Mouse (Mus musculus) limb, embryonic 10.5 days (tissue): ENCODE measurements around the gene Trnau1ap. TPM values are rescaled to one million over a fixed set of nuclear protein-coding genes. Genes with fewer than 3 reads are reported as not detected.

ENCODE experiments used
- DNase-seq: peaks from one replicate; pipeline ENCODE4 v3.0.0-alpha.2; 2017; ENCODE audit warnings: low spot score
- H3K27ac ChIP-seq: fragments of 300-500 bp; sonication (generic); 2 replicates; pipeline ENCODE4 v1.5.1; 2016; ENCODE audit warnings: mild to moderate bottlenecking
- H3K27me3 ChIP-seq: fragments of 300-500 bp; sonication (generic); 2 replicates; pipeline ENCODE4 v1.6.1; 2016; ENCODE audit warnings: low read depth, mild to moderate bottlenecking; ENCODE audit not compliant: poor library complexity, severe bottlenecking
- H3K36me3 ChIP-seq: fragments of 300-500 bp; sonication (generic); 2 replicates; pipeline ENCODE4 v1.6.1; 2016; ENCODE audit warnings: mild to moderate bottlenecking, moderate library complexity
- H3K4me1 ChIP-seq: fragments of 300-500 bp; sonication (generic); 2 replicates; pipeline ENCODE4 v1.6.1; 2016
- H3K4me3 ChIP-seq: fragments of 300-500 bp; sonication (generic); 2 replicates; pipeline ENCODE4 v1.5.1; 2016; ENCODE audit warnings: mild to moderate bottlenecking, moderate library complexity
- H3K9me3 ChIP-seq: fragments of 300-500 bp; sonication (generic); replicated peaks from 2 replicates; pipeline ENCODE4 v1.6.1; 2016; ENCODE audit warnings: mild to moderate bottlenecking
- WGBS: fragments of 180-500 bp; shearing (Covaris S2); methylation state at CpG from one replicate; pipeline ENCODE4 v1.1.7; 2016; 5-methylcytosine and 5-hydroxymethylcytosine counted together
- polyA plus RNA-seq: library from polyadenylated mRNA; unstranded; fragments of >200 nt; fragmentation: Nextera tagmentation; extraction: Ambion mirVana; gene quantifications from 2 replicates; pipeline ENCODE4 v1.2.1, GENCODE M21; 2016

The Trnau1ap gene
- polyA plus RNA-seq, 1 experiment from 2014 or later: 90.1 TPM

DNA sequence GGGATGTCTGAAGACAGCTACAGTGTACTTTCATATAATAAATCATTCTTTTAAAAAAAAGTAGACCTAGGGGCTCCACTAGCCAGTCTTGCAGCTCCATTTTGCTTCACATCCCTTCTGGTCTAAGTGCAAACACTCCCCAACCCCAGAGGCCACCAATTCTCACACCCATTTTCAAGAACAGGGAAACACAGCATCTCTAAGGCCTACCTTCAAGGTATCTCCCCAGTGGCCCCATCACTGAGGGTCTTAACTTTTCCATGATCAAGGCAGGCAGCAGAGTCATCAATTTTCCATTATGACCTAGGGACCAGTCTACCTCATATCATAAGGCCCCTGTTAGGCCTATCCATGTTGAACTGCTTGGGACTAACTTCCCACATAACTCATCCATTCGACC is 22.1 kb upstream of the Trnau1ap start:
- H3K9me3 ChIP-seq: no peaks in the 10 kb centered on the region
- H3K36me3 ChIP-seq: peaks cover 40% of the 10 kb centered on the region
- no peak for DNase-seq
- no peak overlapping the region for H3K27ac ChIP-seq
- 40% methylated on average over 1 of the region's 1 CpGs for WGBS
- H3K4me3 ChIP-seq: peak overlapping the region; percentile 88
- H3K27me3 ChIP-seq: no peaks in the 10 kb centered on the region
- peaks cover 20% of the 10 kb centered on the region for H3K4me1 ChIP-seq

DNA sequence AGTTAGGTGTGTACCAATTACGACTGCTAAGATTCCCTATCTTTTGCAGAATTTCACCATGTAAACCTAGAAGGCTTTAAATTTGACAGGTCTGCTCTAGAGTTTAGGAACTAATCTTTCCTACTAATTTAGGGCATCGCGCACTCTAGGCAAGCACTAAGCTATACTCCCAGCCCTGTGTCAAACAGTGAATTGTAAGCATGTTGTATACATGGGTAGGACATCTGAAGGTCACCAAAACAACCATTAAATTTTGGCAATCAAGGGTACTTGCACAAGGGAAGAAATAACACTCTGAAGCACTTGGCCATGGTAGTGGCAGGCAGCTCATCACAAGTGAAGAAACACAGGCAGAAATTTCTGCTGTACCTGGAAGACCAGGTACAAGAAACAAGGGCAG is 21.5 kb upstream of the Trnau1ap start:
- peaks cover 17% of the 10 kb centered on the region for H3K4me1 ChIP-seq
- H3K36me3 ChIP-seq: peaks cover 34% of the 10 kb centered on the region
- DNase-seq: no peak
- no peaks in the 10 kb centered on the region for H3K27me3 ChIP-seq
- H3K27ac ChIP-seq: no peak overlapping the region
- 64% methylated on average over 3 of the region's 3 CpGs for WGBS
- peak overlapping the region; percentile 88; the same call in 1 of the 2 replicates for H3K4me3 ChIP-seq
- no peaks in the 10 kb centered on the region for H3K9me3 ChIP-seq

DNA sequence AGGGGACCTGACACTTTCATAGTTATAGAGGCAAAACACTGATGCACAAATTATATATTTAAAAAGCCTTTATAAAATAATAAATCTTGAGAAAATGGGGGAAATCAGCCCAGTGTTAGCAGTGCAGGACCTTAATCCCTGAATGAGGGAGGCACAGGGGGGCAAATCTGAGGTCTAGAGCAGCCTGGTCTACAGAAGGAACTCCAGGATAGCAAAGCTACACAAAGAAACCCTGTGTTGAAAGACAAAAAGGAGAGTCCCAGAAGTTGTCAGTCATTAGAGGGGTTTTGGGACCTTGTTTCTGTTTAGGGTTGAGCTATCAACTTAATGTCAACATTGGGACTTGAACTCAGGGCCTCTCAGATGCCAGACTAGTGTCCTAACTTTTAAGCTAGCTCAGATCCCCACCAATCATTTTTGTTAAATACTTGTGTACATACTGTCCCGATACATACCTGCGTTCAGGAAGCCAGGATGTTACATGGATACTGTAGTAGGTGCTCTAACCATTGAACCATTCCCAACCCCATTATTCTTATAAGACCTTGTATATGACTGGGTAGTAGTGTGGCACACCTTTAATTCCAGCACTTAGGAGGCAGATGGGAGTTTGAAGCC is 20.9 kb upstream of the Trnau1ap start:
- no peaks in the 10 kb centered on the region for H3K9me3 ChIP-seq
- no peak overlapping the region for H3K27ac ChIP-seq
- H3K4me3 ChIP-seq: no peak overlapping the region
- peaks cover 17% of the 10 kb centered on the region for H3K4me1 ChIP-seq
- peaks cover 34% of the 10 kb centered on the region for H3K36me3 ChIP-seq
- WGBS: 34% methylated on average over 2 of the region's 2 CpGs
- DNase-seq: no peak
- H3K27me3 ChIP-seq: no peaks in the 10 kb centered on the region

DNA sequence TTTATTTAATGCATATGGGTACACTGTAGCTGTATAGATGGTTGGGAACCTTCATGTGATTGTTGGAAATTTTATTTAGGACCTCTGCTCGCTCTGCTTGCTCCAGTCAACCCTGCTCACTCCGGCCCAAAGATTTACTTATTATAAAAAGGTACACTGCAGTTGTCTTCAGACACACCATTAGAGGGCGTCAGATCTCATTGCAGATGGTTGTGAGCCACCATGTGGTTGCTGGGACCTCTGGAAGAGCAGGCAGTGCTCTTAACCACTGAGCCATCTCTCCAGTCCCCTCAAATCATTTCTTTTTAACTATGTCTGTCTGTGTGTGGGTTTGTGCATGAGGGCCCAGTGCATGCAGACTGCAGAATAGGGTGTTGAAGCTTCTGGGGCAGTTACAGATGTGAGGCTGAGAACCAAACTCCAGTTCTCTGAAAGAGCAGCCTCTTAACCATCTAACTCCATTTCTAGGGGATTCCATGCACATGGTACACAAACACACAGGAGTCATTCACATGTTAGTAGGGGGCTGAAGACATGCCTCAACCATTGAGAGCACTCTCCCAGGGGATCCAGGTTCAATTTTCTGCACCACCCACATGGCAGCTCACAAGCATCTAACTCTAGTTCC is 20.3 kb upstream of the Trnau1ap start:
- H3K9me3 ChIP-seq: no peaks in the 10 kb centered on the region
- H3K27me3 ChIP-seq: no peaks in the 10 kb centered on the region
- peaks cover 34% of the 10 kb centered on the region for H3K36me3 ChIP-seq
- H3K4me1 ChIP-seq: peaks cover 20% of the 10 kb centered on the region
- H3K4me3 ChIP-seq: no peak overlapping the region
- DNase-seq: no peak
- no peak overlapping the region for H3K27ac ChIP-seq
- WGBS: 55% methylated on average over 3 of the region's 3 CpGs

DNA sequence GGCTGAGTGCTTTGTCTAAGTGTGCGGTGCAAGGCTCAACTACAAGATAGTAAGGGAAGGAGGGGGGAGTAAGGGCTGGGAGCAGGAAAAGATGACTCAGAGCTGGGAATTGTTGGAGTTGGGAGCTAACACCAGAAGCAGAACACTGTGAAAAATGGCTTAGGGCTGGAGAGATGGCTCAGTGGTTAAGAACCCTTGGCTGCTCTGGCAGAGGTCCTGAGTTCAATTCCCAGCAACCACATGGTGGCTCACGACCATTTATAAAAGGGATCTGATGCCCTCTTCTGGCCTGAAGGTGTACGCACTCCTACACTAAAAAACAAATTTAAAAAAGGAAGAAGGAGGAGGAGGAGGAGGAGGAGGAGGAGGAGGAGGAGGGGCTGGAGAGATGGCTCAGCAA is 17.3 kb upstream of the Trnau1ap start:
- H3K4me3 ChIP-seq: no peak overlapping the region
- no peaks in the 10 kb centered on the region for H3K27me3 ChIP-seq
- H3K36me3 ChIP-seq: peaks cover 39% of the 10 kb centered on the region
- 53% methylated on average over 3 of the region's 3 CpGs for WGBS
- no peak for DNase-seq
- H3K9me3 ChIP-seq: no peaks in the 10 kb centered on the region
- peaks cover 31% of the 10 kb centered on the region for H3K4me1 ChIP-seq
- H3K27ac ChIP-seq: no peak overlapping the region

DNA sequence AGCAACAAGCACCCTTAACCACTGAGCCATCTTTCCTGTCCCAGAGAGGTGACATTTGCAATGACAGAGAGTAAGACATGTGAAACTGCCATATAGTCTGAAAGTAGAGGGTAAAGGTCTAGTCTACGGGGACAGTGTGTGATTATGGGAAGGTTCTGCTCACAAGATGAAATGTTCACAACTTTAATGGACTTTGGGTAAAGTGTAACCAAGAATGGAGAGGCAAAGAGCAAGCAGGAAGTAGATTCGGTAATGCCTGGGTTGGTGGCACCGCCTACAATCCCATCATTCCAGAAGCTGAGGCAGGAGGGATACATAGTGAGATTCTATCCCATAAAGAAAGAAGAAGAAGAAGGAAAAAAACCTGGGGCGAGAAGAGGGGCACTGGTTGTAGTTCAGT is 16.9 kb upstream of the Trnau1ap start:
- no peak for DNase-seq
- H3K4me3 ChIP-seq: no peak overlapping the region
- H3K9me3 ChIP-seq: no peaks in the 10 kb centered on the region
- 78% methylated on average over 4 of the region's 4 CpGs for WGBS
- no peaks in the 10 kb centered on the region for H3K27me3 ChIP-seq
- H3K4me1 ChIP-seq: peaks cover 27% of the 10 kb centered on the region
- H3K27ac ChIP-seq: no peak overlapping the region
- H3K36me3 ChIP-seq: peaks cover 39% of the 10 kb centered on the region

DNA sequence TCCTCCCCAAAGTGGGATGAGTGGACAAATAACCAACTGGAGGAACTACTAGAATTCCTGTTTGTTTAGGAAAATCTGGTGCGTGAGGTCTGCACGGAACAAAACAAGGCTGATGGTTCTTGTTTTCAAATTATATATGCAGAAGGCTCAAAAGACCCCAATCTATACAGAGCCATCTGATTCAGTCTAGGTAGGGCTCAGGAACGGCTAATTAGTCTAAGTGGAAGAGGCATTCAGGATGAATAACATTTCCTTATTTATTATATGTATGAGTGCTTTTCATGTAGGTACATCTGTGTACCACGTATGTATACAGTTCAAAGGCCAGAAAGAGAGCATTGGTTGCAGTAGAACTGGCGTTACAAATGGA is 16.5 kb upstream of the Trnau1ap start:
- H3K27ac ChIP-seq: peak overlapping the region; percentile 97; the same call in 1 of the 2 replicates
- peaks cover 25% of the 10 kb centered on the region for H3K4me1 ChIP-seq
- H3K27me3 ChIP-seq: no peaks in the 10 kb centered on the region
- DNase-seq: no peak
- WGBS: 48% methylated on average over 5 of the region's 5 CpGs
- H3K4me3 ChIP-seq: peak overlapping the region; percentile 94
- peaks cover 39% of the 10 kb centered on the region for H3K36me3 ChIP-seq
- H3K9me3 ChIP-seq: no peaks in the 10 kb centered on the region

DNA sequence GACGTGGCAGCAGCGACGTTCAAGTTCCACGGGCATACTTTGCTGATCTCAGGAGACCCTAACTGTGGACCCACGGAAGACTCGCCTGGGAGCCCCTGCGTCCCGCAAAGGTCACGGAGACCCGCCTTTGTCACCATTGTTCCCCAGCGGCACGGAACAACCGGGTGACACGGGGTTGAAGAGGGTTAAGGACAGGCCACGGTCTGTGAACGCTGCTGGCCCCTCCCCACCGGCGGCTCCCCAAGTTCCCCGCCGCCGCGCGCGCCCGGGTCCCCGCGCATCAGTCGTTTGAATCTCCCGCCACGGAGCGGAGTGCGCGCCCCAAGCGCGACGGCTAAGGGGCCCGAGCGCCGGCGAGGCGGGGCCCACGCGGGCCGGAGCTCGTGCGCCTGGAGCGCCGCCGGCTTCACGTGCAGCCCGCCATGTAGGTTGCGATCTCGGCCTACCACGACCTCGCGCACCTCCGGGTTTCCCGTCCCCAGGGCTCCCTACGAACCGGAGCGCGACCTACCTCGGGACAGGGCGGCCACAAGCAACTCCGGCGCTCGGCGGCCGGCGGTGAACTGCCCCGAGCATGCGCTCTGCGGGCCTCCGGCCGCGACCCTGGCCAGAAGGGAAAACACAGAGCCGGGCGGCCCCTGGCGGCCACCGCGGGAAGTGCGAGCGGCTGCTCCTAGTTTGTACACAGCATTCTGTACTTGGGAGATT is 16.0 kb upstream of the Trnau1ap start:
- H3K27me3 ChIP-seq: no peaks in the 10 kb centered on the region
- peak overlapping the region; percentile 97 for H3K27ac ChIP-seq
- H3K9me3 ChIP-seq: no peaks in the 10 kb centered on the region
- H3K36me3 ChIP-seq: peaks cover 40% of the 10 kb centered on the region
- peak overlapping the region; percentile 94 for H3K4me3 ChIP-seq
- WGBS: under 1% methylated on average over 83 of the region's 83 CpGs
- peak; percentile 99 for DNase-seq
- H3K4me1 ChIP-seq: peaks cover 25% of the 10 kb centered on the region

DNA sequence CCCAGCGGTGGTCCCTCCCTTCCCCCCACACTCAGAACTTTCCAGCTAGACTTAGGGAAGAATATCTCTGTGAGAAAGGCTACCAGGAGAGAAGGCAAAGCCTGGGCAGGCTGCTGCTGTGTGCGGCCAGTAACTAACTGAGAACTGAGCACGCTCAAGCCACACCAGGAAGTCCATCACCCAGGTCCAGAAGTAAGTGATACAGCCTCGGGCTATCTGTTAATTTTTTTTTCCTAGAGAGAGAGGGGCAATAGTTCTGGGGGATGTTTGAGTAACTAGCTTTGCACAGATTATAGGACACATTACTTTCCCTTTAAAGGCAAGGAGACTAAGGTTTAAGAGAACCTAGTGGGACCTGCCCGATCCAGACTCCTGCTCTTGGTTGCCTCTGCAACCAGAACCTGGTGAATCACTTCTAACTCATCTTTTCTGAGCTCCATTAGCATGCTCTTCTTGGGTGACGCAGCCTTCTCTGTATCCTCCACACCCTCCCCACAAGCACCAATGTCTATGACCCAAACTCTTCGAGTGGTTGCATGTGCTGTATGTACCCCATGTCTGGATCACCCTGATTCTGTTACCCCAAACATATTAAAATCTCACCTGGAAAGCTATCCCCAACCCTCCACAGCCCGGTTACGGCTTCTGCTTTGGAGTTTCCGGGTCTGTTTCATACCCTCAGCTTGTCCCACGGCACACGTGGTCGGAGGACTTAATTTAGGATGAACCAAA is 15.2 kb upstream of the Trnau1ap start:
- peak; percentile 46 for DNase-seq
- peaks cover 41% of the 10 kb centered on the region for H3K36me3 ChIP-seq
- 8% methylated on average over 13 of the region's 13 CpGs for WGBS
- peak overlapping the region; percentile 97 for H3K27ac ChIP-seq
- H3K27me3 ChIP-seq: no peaks in the 10 kb centered on the region
- peak overlapping the region; percentile 94 for H3K4me3 ChIP-seq
- H3K4me1 ChIP-seq: peaks cover 25% of the 10 kb centered on the region
- no peaks in the 10 kb centered on the region for H3K9me3 ChIP-seq

DNA sequence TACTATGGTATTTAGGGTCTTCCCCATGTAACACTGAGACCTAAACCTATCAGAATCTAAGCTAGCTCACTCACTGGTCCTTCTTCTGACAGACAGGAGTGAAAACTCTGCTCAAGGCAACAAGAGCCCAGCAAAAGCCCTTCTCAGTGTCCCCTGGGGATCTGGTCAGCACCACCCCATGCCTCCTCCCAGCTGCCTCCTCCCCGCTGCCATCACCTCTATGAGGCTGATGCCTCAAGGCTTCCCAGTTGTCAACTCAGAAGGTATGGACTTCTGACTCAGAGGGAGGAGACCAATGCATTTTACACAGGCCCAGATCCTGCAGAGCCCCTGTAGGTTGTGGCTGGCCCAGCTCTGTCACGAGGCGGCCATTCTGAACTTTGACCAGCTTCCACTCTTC is 12.1 kb upstream of the Trnau1ap start:
- peaks cover 25% of the 10 kb centered on the region for H3K4me1 ChIP-seq
- WGBS: 86% methylated on average over 3 of the region's 3 CpGs
- no peak overlapping the region for H3K27ac ChIP-seq
- H3K9me3 ChIP-seq: no peaks in the 10 kb centered on the region
- no peak for DNase-seq
- H3K27me3 ChIP-seq: no peaks in the 10 kb centered on the region
- H3K4me3 ChIP-seq: no peak overlapping the region
- H3K36me3 ChIP-seq: peaks cover 68% of the 10 kb centered on the region

DNA sequence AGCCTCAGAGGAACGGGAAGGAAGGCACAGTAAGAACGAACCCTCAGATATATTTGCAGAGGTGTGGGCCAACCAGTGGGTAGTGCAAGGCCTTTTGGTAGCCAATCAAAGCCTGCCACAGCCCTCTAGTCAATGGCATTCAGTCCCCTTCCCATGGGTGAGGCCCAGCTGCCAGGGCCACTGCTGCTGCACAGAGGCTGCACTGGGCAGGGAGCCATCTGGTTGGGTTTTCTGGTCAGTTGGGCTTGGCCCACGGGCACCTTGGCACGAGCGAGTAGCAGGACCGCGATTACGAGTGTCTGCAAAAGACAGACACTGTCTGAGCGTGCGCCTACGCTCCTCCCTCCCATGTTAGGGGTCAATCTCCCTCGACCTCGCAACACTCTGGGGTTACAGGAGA is 9.6 kb upstream of the Trnau1ap start:
- no peak overlapping the region for H3K27ac ChIP-seq
- no peak for DNase-seq
- 95% methylated on average over 13 of the region's 13 CpGs for WGBS
- H3K36me3 ChIP-seq: peaks cover 92% of the 10 kb centered on the region
- peaks cover 15% of the 10 kb centered on the region for H3K4me1 ChIP-seq
- no peaks in the 10 kb centered on the region for H3K9me3 ChIP-seq
- H3K4me3 ChIP-seq: no peak overlapping the region
- H3K27me3 ChIP-seq: no peaks in the 10 kb centered on the region

DNA sequence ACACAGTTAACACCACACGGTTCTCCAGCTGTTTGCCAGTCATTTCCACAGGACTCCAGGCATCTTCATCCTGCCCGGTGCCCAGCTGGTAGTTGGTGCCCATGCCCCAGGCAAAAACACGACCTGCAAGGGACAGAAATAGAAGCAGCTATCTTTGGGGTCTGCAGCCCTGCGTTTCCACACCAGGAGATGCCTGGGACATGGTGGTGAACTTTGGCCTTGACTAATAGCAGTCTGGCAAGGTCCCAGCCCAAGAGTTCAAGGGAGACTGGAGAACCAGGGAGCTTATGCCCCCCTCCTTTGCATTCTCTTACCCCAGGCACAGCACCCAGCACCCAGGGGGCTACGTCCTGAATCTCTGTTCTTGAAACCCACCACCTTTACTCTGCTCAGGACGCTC is 3.5 kb upstream of the Trnau1ap start:
- no peak overlapping the region for H3K27ac ChIP-seq
- H3K9me3 ChIP-seq: no peaks in the 10 kb centered on the region
- peaks cover 22% of the 10 kb centered on the region for H3K4me1 ChIP-seq
- no peak for DNase-seq
- H3K36me3 ChIP-seq: peaks cover 73% of the 10 kb centered on the region
- H3K4me3 ChIP-seq: no peak overlapping the region
- no peaks in the 10 kb centered on the region for H3K27me3 ChIP-seq
- WGBS: 93% methylated on average over 6 of the region's 6 CpGs

DNA sequence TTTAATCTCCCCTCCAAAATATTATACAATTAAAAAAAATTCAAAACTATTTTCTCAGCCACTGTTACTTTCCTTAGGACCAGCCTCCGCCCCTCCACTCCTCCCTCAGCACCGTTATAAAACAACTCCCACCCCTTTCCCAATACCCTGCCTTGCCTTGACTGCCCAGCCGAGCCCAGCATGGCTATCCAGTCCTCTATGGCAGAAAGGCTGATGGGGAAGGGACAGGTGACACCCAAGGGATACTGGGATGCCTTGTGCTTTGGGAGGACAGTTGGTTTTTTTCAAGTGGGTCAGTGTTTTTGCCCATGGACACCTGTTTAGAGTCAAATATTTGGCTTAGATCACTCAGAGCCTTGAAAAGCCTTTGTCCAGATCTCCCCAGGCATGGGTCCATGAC is 2.6 kb upstream of the Trnau1ap start:
- no peaks in the 10 kb centered on the region for H3K9me3 ChIP-seq
- DNase-seq: no peak
- H3K27ac ChIP-seq: no peak overlapping the region
- peaks cover 69% of the 10 kb centered on the region for H3K36me3 ChIP-seq
- WGBS: 80% methylated on average over 3 of the region's 3 CpGs
- no peak overlapping the region for H3K4me3 ChIP-seq
- H3K4me1 ChIP-seq: peaks cover 22% of the 10 kb centered on the region
- no peaks in the 10 kb centered on the region for H3K27me3 ChIP-seq
